Mouse (Mus musculus) lung, embryonic 15.5 days (tissue): ENCODE measurements around the gene Slc44a3. TPM values are rescaled to one million over a fixed set of nuclear protein-coding genes. Genes with fewer than 3 reads are reported as not detected.
"Not testable (repeated sequence)": the region's sequence is repeated elsewhere in the genome, so short reads cannot be mapped to it uniquely, and the experiment has no call there.

ENCODE experiments used
- ATAC-seq: fragments of 200-750 bp; cut with Nextera tagmentation; 2 replicates; pipeline ENCODE4 v1.8.0; 2017; ENCODE audit warnings: moderate number of reproducible peaks, borderline replicate concordance; ENCODE audit not compliant: low FRiP score, low TSS enrichment; ENCODE audit errors: extremely low read depth
- H3K27ac ChIP-seq: fragments of 300-500 bp; sonication (generic); 2 replicates; pipeline ENCODE4 v1.5.1; 2015; ENCODE audit warnings: moderate library complexity, mild to moderate bottlenecking, inconsistent platforms
- H3K27me3 ChIP-seq: fragments of 300-500 bp; sonication (generic); 2 replicates; pipeline ENCODE4 v1.6.1; 2015; ENCODE audit warnings: inconsistent platforms
- H3K36me3 ChIP-seq: fragments of 300-500 bp; sonication (generic); 2 replicates; pipeline ENCODE4 v1.6.1; 2015; ENCODE audit warnings: inconsistent platforms
- H3K4me1 ChIP-seq: fragments of 300-500 bp; sonication (generic); 2 replicates; pipeline ENCODE4 v1.6.1; 2015; ENCODE audit warnings: inconsistent platforms
- H3K4me2 ChIP-seq: fragments of 300-500 bp; sonication (generic); 2 replicates; pipeline ENCODE4 v1.6.1; 2015; ENCODE audit warnings: inconsistent platforms, mild to moderate bottlenecking, moderate library complexity
- H3K4me3 ChIP-seq: fragments of 300-500 bp; sonication (generic); 2 replicates; pipeline ENCODE4 v1.5.1; 2015; ENCODE audit warnings: mild to moderate bottlenecking, inconsistent platforms
- H3K9ac ChIP-seq: fragments of 300-500 bp; sonication (generic); 2 replicates; pipeline ENCODE4 v1.6.1; 2015; ENCODE audit warnings: inconsistent platforms
- H3K9me3 ChIP-seq: fragments of 300-500 bp; sonication (generic); 2 replicates; pipeline ENCODE4 v1.6.1; 2016; ENCODE audit warnings: inconsistent platforms
- WGBS: fragments of 180-500 bp; shearing (Covaris S2); methylation state at CpG from one replicate; pipeline ENCODE4 v1.1.7; 2015; 5-methylcytosine and 5-hydroxymethylcytosine counted together
- polyA plus RNA-seq: library from polyadenylated mRNA; unstranded; fragments of >200 nt; fragmentation: Nextera tagmentation; extraction: Ambion mirVana; gene quantifications from 2 replicates; pipeline ENCODE4 v1.2.1, GENCODE M21; 2015

Gene Slc44a3
- polyA plus RNA-seq, 1 experiment from 2014 or later: 16.5 TPM

- Histone ChIP-seq H3K27ac (no peak overlapping the region), H3K4me3 (no peak overlapping the region), H3K9ac (no peak overlapping the region), H3K4me1 (peaks cover 8% of the 10 kb centered on the region), H3K4me2 (peak overlapping the region; percentile 14; the same call in 1 of the 2 replicates), H3K36me3 (no peaks in the 10 kb centered on the region), H3K27me3 (no peaks in the 10 kb centered on the region), H3K9me3 (no peaks in the 10 kb centered on the region)
- no peak for ATAC-seq
- 39% methylated on average over 15 of the region's 15 CpGs for WGBS
Measured at GRCm38 (mm10) chr3:121547851-121548624, 15.8 kb upstream of the Slc44a3 start.

- WGBS: 57% methylated on average over 5 of the region's 5 CpGs
- Histone ChIP-seq H3K4me3 (no peak overlapping the region), H3K27ac (no peak overlapping the region), H3K27me3 (no peaks in the 10 kb centered on the region), H3K9me3 (no peaks in the 10 kb centered on the region), H3K4me1 (peaks cover 31% of the 10 kb centered on the region), H3K4me2 (no peak overlapping the region), H3K36me3 (no peaks in the 10 kb centered on the region), H3K9ac (no peak overlapping the region)
- ATAC-seq: no peak
Measured at GRCm38 (mm10) chr3:121540621-121541020, 8.4 kb upstream of the Slc44a3 start.

- Histone ChIP-seq H3K27me3 (no peaks in the 10 kb centered on the region), H3K4me3 (no peak overlapping the region), H3K36me3 (no peaks in the 10 kb centered on the region), H3K27ac (no peak overlapping the region), H3K9me3 (no peaks in the 10 kb centered on the region), H3K4me1 (peaks cover 33% of the 10 kb centered on the region), H3K9ac (no peak overlapping the region), H3K4me2 (no peak overlapping the region)
- peak; percentile 24; the same call in 1 of the 2 replicates for ATAC-seq
- WGBS: 8% methylated on average over 8 of the region's 8 CpGs
Measured at GRCm38 (mm10) chr3:121539871-121540431, 7.7 kb upstream of the Slc44a3 start.

- ATAC-seq, H3K27me3 ChIP-seq, H3K9me3 ChIP-seq, H3K4me3 ChIP-seq, H3K36me3 ChIP-seq, H3K27ac ChIP-seq, H3K4me2 ChIP-seq, H3K9ac ChIP-seq: not testable (repeated sequence)
- 89% methylated on average over 3 of the region's 3 CpGs for WGBS
- peaks cover 42% of the 10 kb centered on the region for H3K4me1 ChIP-seq
Measured at GRCm38 (mm10) chr3:121538847-121539246, 6.6 kb upstream of the Slc44a3 start.

GRCm38 (mm10) chr3:121537996-121538395 is 5.8 kb upstream of the Slc44a3 start:
- Histone ChIP-seq H3K27ac (peak overlapping the region; percentile 73), H3K4me3 (no peak overlapping the region), H3K9me3 (no peaks in the 10 kb centered on the region), H3K9ac (no peak overlapping the region), H3K27me3 (no peaks in the 10 kb centered on the region), H3K4me2 (no peak overlapping the region), H3K36me3 (no peaks in the 10 kb centered on the region), H3K4me1 (peaks cover 44% of the 10 kb centered on the region)
- 61% methylated on average over 3 of the region's 3 CpGs for WGBS
- no peak for ATAC-seq

- no peaks in the 10 kb centered on the region for H3K36me3 ChIP-seq
- no peak overlapping the region for H3K4me3 ChIP-seq
- WGBS: 50% methylated on average over 9 of the region's 9 CpGs
- H3K27me3 ChIP-seq: no peaks in the 10 kb centered on the region
- H3K9me3 ChIP-seq: no peaks in the 10 kb centered on the region
- no peak overlapping the region for H3K4me2 ChIP-seq
- H3K27ac ChIP-seq: peak overlapping the region; percentile 73
- peaks cover 44% of the 10 kb centered on the region for H3K4me1 ChIP-seq
- ATAC-seq: no peak
- H3K9ac ChIP-seq: no peak overlapping the region
Measured at GRCm38 (mm10) chr3:121536803-121537202, 4.6 kb upstream of the Slc44a3 start.

GRCm38 (mm10) chr3:121535813-121536504 is 3.8 kb upstream of the Slc44a3 start:
- H3K4me1 ChIP-seq: peaks cover 47% of the 10 kb centered on the region
- H3K36me3 ChIP-seq: no peaks in the 10 kb centered on the region
- H3K4me3 ChIP-seq: no peak overlapping the region
- no peak overlapping the region for H3K4me2 ChIP-seq
- H3K27ac ChIP-seq: no peak overlapping the region
- ATAC-seq: no peak
- H3K9me3 ChIP-seq: no peaks in the 10 kb centered on the region
- WGBS: 80% methylated on average over 3 of the region's 3 CpGs
- H3K9ac ChIP-seq: no peak overlapping the region
- no peaks in the 10 kb centered on the region for H3K27me3 ChIP-seq

- Histone ChIP-seq H3K27me3 (no peaks in the 10 kb centered on the region), H3K9me3 (no peaks in the 10 kb centered on the region)
- peak; percentile 76; the same call in 1 of the 2 replicates for ATAC-seq
Measured at GRCm38 (mm10) chr3:121531370-121532148, 645 bp downstream of the Slc44a3 start.

GRCm38 (mm10) chr3:121530546-121531258 is 1.5 kb downstream of the Slc44a3 start:
- ATAC-seq: peak; percentile 15; the same call in 1 of the 2 replicates
- Histone ChIP-seq H3K9ac (0 out of 2 replicates have a peak overlapping the region, but pooled peaks have one; percentile 3), H3K4me3 (peak overlapping the region; percentile 49; the same call in 1 of the 2 replicates)

More at GRCm38 (mm10) chr3:121531370-121532148, 645 bp downstream of the Slc44a3 start:
- peak overlapping the region; percentile 49 for H3K4me3 ChIP-seq
- no peaks in the 10 kb centered on the region for H3K36me3 ChIP-seq
- 26% methylated on average over 16 of the region's 16 CpGs for WGBS
- peak overlapping the region; percentile 92 for H3K27ac ChIP-seq
- peaks cover 36% of the 10 kb centered on the region for H3K4me1 ChIP-seq
- peak overlapping the region; percentile 52 for H3K9ac ChIP-seq
- peak overlapping the region; percentile 66 for H3K4me2 ChIP-seq

GRCm38 (mm10) chr3:121526096-121527093 is 5.8 kb downstream of the Slc44a3 start:
- Histone ChIP-seq H3K9ac (no peak overlapping the region), H3K4me2 (no peak overlapping the region), H3K27me3 (no peaks in the 10 kb centered on the region), H3K36me3 (no peaks in the 10 kb centered on the region), H3K9me3 (no peaks in the 10 kb centered on the region), H3K4me3 (no peak overlapping the region), H3K4me1 (peaks cover 30% of the 10 kb centered on the region), H3K27ac (peak overlapping the region; percentile 57)
- WGBS: 53% methylated on average over 17 of the region's 17 CpGs
- ATAC-seq: no peak

More at GRCm38 (mm10) chr3:121530546-121531258, 1.5 kb downstream of the Slc44a3 start:
- peaks cover 42% of the 10 kb centered on the region for H3K4me1 ChIP-seq
- no peaks in the 10 kb centered on the region for H3K36me3 ChIP-seq
- H3K9me3 ChIP-seq: no peaks in the 10 kb centered on the region
- no peaks in the 10 kb centered on the region for H3K27me3 ChIP-seq
- WGBS: 22% methylated on average over 10 of the region's 10 CpGs
- peak overlapping the region; percentile 92 for H3K27ac ChIP-seq
- H3K4me2 ChIP-seq: peak overlapping the region; percentile 66
